Mouse (Mus musculus): ENCODE results near the gene Pkn3. TPM values are rescaled to one million over a fixed set of nuclear protein-coding genes. Genes with fewer than 3 reads are reported as not detected.

Gene Pkn3
- polyA plus RNA-seq, 1 experiment from 2014 or later, result 2.7 TPM

DNA sequence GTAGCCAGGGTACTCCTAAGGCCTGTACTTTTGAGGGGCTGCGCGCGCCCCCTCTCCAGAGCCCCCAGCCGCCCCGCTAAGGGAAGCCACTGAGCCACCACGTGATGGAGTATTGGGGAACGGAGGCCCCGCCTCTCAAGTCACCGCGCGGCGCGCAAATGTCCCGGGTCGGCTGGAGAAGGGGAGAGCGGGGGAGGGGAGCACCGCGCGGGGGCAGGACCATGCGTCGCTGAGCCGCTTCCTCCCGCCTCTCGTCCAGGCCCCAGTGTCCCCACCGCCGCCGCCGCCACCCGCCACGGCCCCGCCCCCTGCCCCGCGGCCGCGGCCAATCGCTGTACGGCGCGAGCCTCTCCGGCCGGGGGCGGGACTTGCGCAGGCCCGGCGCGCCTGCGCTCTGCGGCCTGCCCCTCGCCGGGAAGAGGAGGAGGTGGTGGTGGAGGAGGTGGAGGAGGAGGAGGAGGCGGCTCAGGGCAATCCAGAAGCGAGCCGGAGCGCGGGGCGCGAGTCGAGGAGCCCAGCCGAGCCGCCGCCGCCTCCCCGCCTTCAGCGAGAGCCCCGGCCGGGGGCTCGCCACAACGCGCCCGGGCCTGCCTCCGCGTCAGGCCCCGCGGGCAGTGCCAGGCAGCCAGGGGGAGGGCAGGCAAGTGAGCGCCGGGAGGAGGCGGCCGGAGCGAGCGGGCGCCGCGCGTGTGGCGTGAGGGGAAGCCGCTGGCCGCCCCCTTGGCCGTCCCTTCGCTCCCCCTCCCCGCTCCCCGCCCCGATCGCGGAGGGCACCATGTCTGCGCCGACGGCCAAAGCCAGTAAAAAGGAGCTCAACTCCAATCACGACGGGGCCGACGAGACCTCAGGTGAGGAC lies 11.2 kb upstream of the Pkn3 start:
- Histone ChIP-seq H3K4me2 (peak overlapping the region; percentile 75), H3K4me1 (replicated peaks) (peaks cover 46% of the 10 kb centered on the region), H3K36me3 (peaks cover 27% of the 10 kb centered on the region), H3K9ac (peak overlapping the region; percentile 99), H3K27me3 (no peaks in the 10 kb centered on the region), H3K27ac (replicated peaks) (peak overlapping the region; percentile 100), H3K4me3 (peak overlapping the region; percentile 100), H3K9me3 (no peaks in the 10 kb centered on the region)
- peak; percentile 95 for ATAC-seq (ENCODE audit: low read depth)
- WGBS, result under 1% methylated on average over 37 of the region's 101 CpGs

- H3K27ac ChIP-seq (replicated peaks), result peak overlapping the region; percentile 100
- no peaks in the 10 kb centered on the region for H3K9me3 ChIP-seq
- peak; percentile 60 for ATAC-seq (ENCODE audit: low read depth)
- peak overlapping the region; percentile 75 for H3K4me2 ChIP-seq
- H3K4me1 ChIP-seq (replicated peaks), result peaks cover 38% of the 10 kb centered on the region
- no peaks in the 10 kb centered on the region for H3K27me3 ChIP-seq
- H3K36me3 ChIP-seq, result peaks cover 31% of the 10 kb centered on the region
- H3K4me3 ChIP-seq, result peak overlapping the region; percentile 100
- H3K9ac ChIP-seq, result peak overlapping the region; percentile 99
- WGBS, result under 1% methylated on average over 51 of the region's 69 CpGs
These were observed 10.2 kb upstream of the Pkn3 start for GRCm38 (mm10) chr2:30067031-30067888.

DNA sequence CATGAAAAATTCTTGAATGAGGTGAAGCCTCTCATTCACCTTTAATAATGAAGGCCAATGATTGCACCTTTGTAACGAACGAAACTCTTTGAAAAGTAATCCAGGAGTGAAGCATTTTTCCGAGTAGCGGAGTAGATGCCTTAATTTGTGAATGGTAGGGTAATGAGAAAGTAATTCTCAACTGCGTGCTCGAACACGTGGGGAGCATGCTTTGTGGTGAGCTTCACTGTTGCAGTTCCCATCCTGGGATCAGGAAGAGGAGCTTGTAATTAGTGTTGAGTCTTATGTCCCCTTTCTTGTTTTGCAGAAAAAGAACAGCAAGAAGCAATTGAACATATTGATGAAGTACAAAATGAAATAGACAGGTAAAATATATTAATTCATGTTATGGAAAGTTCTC lies 9.5 kb upstream of the Pkn3 start:
- Histone ChIP-seq H3K9ac (peak overlapping the region; percentile 99), H3K4me1 (replicated peaks) (peaks cover 31% of the 10 kb centered on the region), H3K27me3 (no peaks in the 10 kb centered on the region), H3K27ac (replicated peaks) (no peak overlapping the region), H3K9me3 (no peaks in the 10 kb centered on the region), H3K4me3 (peak overlapping the region; percentile 100), H3K4me2 (peak overlapping the region; percentile 75), H3K36me3 (peaks cover 38% of the 10 kb centered on the region)
- ATAC-seq (ENCODE audit: low read depth), result no peak
- WGBS, result 23% methylated on average over 7 of the region's 7 CpGs

DNA sequence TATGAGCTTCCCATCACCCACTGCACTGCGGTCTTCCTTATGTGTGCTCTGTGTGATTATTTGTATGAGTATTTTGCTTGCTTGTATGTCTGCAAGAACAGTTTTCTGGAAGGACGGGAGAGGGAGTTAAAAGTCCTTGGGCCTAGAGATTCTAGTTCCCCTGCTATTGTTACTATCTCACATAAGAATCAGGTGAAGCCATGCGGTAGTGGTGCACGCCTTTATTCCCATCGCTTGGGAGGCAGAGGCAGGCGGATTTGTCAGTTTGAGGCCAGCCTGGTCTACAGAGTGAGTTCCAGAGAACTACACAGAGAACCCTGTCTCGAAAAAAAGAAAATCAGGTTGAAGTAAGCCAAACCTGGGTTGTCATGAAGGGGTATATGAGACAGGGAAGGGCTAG lies 4.6 kb upstream of the Pkn3 start:
- Histone ChIP-seq H3K4me3 (no peak overlapping the region), H3K4me2 (no peak overlapping the region), H3K27ac (replicated peaks) (no peak overlapping the region), H3K9me3 (no peaks in the 10 kb centered on the region), H3K27me3 (no peaks in the 10 kb centered on the region), H3K36me3 (peaks cover 49% of the 10 kb centered on the region), H3K9ac (no peak overlapping the region), H3K4me1 (replicated peaks) (peaks cover 18% of the 10 kb centered on the region)
- 77% methylated on average over 7 of the region's 7 CpGs for WGBS
- no peak for ATAC-seq (ENCODE audit: low read depth)

DNA sequence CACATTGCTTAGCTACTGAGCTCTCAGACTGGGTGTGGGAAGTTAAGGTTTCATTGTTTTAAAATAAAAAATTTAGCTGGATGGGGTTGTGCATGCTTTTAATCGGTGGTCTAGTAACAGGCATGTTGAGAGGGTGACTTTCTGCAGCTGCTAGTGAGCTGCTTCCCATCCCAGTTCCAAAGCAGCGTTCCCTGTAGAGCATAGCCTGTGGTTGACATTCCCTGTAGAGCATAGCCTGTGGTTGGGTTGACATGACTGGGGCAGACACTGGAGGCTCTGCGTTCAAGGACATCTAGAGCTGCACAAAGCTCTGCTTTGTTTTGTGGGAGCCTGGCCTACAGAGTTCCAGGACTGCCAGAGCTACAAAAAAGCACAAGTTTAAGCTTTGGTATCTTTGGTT lies 4.2 kb upstream of the Pkn3 start:
- 79% methylated on average over 3 of the region's 3 CpGs for WGBS
- Histone ChIP-seq H3K27ac (replicated peaks) (no peak overlapping the region), H3K36me3 (peaks cover 48% of the 10 kb centered on the region), H3K27me3 (no peaks in the 10 kb centered on the region), H3K9me3 (no peaks in the 10 kb centered on the region), H3K4me2 (no peak overlapping the region), H3K4me1 (replicated peaks) (peaks cover 18% of the 10 kb centered on the region), H3K4me3 (no peak overlapping the region), H3K9ac (no peak overlapping the region)
- no peak for ATAC-seq (ENCODE audit: low read depth)

DNA sequence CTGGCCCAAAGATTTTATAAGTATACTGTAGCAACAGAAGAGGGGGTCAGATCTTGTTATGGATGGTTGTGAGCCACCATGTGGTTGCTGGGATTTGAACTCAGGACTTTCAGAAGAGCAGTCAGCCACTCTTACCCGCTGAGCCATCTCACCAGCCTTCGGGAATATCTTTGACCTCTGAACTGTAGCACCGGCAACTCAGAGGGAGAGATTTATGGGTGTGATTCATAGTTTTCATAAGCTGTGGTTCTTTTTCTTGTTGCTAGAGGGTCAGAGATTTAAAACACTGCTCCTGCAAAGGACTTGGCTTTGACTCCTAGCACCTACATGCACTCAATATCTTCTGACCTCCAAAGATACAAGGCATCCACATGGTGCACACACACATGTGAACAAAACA lies 1.9 kb upstream of the Pkn3 start:
- 56% methylated on average over 3 of the region's 3 CpGs for WGBS
- Histone ChIP-seq H3K4me2 (no peak overlapping the region), H3K4me1 (replicated peaks) (peaks cover 17% of the 10 kb centered on the region), H3K27me3 (no peaks in the 10 kb centered on the region), H3K36me3 (peaks cover 25% of the 10 kb centered on the region), H3K9me3 (no peaks in the 10 kb centered on the region), H3K27ac (replicated peaks) (no peak overlapping the region), H3K4me3 (no peak overlapping the region), H3K9ac (no peak overlapping the region)
- no peak for ATAC-seq (ENCODE audit: low read depth)

- no peak overlapping the region for H3K4me2 ChIP-seq
- no peaks in the 10 kb centered on the region for H3K9me3 ChIP-seq
- H3K27ac ChIP-seq (replicated peaks), result no peak overlapping the region
- peaks cover 17% of the 10 kb centered on the region for H3K4me1 ChIP-seq (replicated peaks)
- 90% methylated on average over 9 of the region's 9 CpGs for WGBS
- no peak overlapping the region for H3K4me3 ChIP-seq
- H3K27me3 ChIP-seq, result no peaks in the 10 kb centered on the region
- peaks cover 23% of the 10 kb centered on the region for H3K36me3 ChIP-seq
- no peak for ATAC-seq (ENCODE audit: low read depth)
- H3K9ac ChIP-seq, result no peak overlapping the region
These were observed 1.0 kb upstream of the Pkn3 start for GRCm38 (mm10) chr2:30076439-30076838.

DNA sequence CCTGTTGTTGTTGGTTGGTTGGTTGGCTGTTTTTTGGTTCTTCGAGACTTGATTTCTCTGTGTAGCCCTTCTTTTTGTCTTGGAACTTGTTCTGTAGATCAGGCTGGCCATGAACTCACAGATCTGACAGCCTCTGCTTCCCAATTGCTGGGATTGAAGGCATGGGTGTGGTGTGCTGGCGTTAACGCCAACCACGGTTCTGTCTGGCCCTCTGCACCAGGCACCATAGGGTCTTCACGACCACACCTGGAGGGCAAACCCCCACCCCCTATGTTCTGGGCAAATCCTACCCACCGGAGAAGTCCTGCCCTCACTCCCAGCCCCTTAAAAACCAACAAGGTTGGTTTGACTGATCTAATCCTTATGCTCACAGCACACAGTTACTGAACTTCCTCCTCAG lies 525 bp upstream of the Pkn3 start:
- H3K9ac ChIP-seq, result peak overlapping the region; percentile 54
- ATAC-seq (ENCODE audit: low read depth), result peak; percentile 17; the same call in 1 of the 2 replicates
- no peak overlapping the region for H3K27ac ChIP-seq (replicated peaks)
- H3K27me3 ChIP-seq, result no peaks in the 10 kb centered on the region
- H3K9me3 ChIP-seq, result no peaks in the 10 kb centered on the region
- H3K4me2 ChIP-seq, result peak overlapping the region; percentile 83
- peaks cover 17% of the 10 kb centered on the region for H3K4me1 ChIP-seq (replicated peaks)
- peaks cover 19% of the 10 kb centered on the region for H3K36me3 ChIP-seq
- 69% methylated on average over 6 of the region's 6 CpGs for WGBS
- H3K4me3 ChIP-seq, result peak overlapping the region; percentile 45

DNA sequence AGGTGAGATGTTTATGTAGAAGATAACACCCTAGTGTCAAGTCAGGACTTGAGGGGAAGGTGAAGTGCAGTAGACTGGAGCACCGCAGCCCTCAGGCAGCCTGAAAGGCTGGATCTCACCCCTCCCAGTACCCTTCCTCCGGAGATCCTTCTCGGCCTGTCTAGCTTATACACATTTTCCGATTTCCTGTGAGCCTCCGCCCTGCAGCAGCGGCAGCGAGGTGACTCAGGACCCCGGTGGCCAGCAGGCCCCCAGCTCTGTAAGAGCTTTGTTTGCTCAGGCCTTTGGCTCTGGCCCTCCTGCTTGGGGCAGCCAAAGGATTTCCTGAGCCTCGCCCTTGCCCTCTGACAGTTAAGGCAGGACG lies 847 bp downstream of the Pkn3 start:
- Histone ChIP-seq H3K4me3 (peak overlapping the region; percentile 45; the same call in 1 of the 2 replicates), H3K36me3 (peaks cover 8% of the 10 kb centered on the region), H3K9ac (peak overlapping the region; percentile 54; the same call in 1 of the 2 replicates), H3K27me3 (no peaks in the 10 kb centered on the region), H3K27ac (replicated peaks) (no peak overlapping the region), H3K4me1 (replicated peaks) (peaks cover 17% of the 10 kb centered on the region), H3K9me3 (no peaks in the 10 kb centered on the region), H3K4me2 (peak overlapping the region; percentile 83)
- WGBS, result 23% methylated on average over 10 of the region's 10 CpGs
- no peak for ATAC-seq (ENCODE audit: low read depth)

DNA sequence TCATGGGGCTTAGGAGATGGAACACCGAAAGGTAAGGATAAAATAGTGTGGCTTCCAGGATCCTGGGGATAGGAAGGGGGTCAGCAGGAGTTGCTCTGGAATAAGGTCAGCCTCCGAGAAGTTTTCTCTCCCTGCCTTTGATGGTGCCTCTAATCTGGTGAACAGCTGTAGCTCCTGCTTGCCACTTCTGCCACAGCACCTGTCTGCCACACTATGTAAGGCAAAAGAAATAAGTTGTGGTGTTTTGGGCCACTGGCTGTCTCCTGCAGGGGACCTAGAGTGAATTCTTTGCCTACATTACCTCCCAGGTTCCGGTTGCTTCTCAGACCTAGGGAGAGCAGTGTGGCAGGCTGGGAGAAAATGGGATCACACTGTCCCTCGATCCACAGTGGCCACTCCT lies 1.3 kb downstream of the Pkn3 start:
- no peak overlapping the region for H3K4me2 ChIP-seq
- ATAC-seq (ENCODE audit: low read depth), result no peak

GRCm38 (mm10) chr2:30080181-30080800 lies 2.8 kb downstream of the Pkn3 start:
- 89% methylated on average over 15 of the region's 15 CpGs for WGBS
- no peaks in the 10 kb centered on the region for H3K27me3 ChIP-seq
- no peak overlapping the region for H3K27ac ChIP-seq (replicated peaks)
- H3K36me3 ChIP-seq, result no peaks in the 10 kb centered on the region
- peaks cover 24% of the 10 kb centered on the region for H3K4me1 ChIP-seq (replicated peaks)
- H3K4me2 ChIP-seq, result no peak overlapping the region
- H3K4me3 ChIP-seq, result no peak overlapping the region
- no peaks in the 10 kb centered on the region for H3K9me3 ChIP-seq
- ATAC-seq (ENCODE audit: low read depth), result no peak
- no peak overlapping the region for H3K9ac ChIP-seq

More for the DNA sequence above, 1.3 kb downstream of the Pkn3 start:
- H3K4me3 ChIP-seq, result no peak overlapping the region
- 0 out of 2 replicates have a peak overlapping the region, but pooled peaks have one; percentile 54 for H3K9ac ChIP-seq
- peaks cover 17% of the 10 kb centered on the region for H3K4me1 ChIP-seq (replicated peaks)
- H3K9me3 ChIP-seq, result no peaks in the 10 kb centered on the region
- H3K36me3 ChIP-seq, result peaks cover 4% of the 10 kb centered on the region
- H3K27ac ChIP-seq (replicated peaks), result no peak overlapping the region
- H3K27me3 ChIP-seq, result no peaks in the 10 kb centered on the region
- WGBS, result 86% methylated on average over 4 of the region's 4 CpGs

GRCm38 (mm10) chr2:30084113-30084512 lies 6.6 kb downstream of the Pkn3 start:
- H3K27me3 ChIP-seq, result no peaks in the 10 kb centered on the region
- no peak overlapping the region for H3K4me3 ChIP-seq
- H3K36me3 ChIP-seq, result no peaks in the 10 kb centered on the region
- peak overlapping the region; percentile 45 for H3K4me2 ChIP-seq
- ATAC-seq (ENCODE audit: low read depth), result peak; percentile 46
- H3K27ac ChIP-seq (replicated peaks), result no peak overlapping the region
- H3K9me3 ChIP-seq, result no peaks in the 10 kb centered on the region
- peak overlapping the region; percentile 41; the same call in 1 of the 2 replicates for H3K9ac ChIP-seq
- 55% methylated on average over 5 of the region's 5 CpGs for WGBS
- H3K4me1 ChIP-seq (replicated peaks), result peaks cover 7% of the 10 kb centered on the region

Measured in neural tube, embryonic 13.5 days (tissue).